Mouse (Mus musculus) megakaryocyte, embryonic 14.5 days (primary cell): Measurements from ENCODE around the gene Hivep3. TPM values are rescaled to one million over a fixed set of nuclear protein-coding genes. Genes with fewer than 3 reads are reported as not detected.

Experiments used
- H3K27me3 ChIP-seq: replicated peaks from 2 replicates; pipeline ENCODE3; 2012; ENCODE audit warnings: inconsistent platforms
- H3K36me3 ChIP-seq: replicated peaks from 2 replicates; pipeline ENCODE3; 2012; ENCODE audit warnings: low read length, inconsistent platforms, mixed read lengths
- H3K4me1 ChIP-seq: 2 replicates; pipeline ENCODE4 v1.6.1; 2012; ENCODE audit warnings: inconsistent platforms
- H3K4me3 ChIP-seq: replicated peaks from 2 replicates; pipeline ENCODE3; 2012; ENCODE audit warnings: moderate library complexity, mild to moderate bottlenecking, inconsistent platforms
- H3K9me3 ChIP-seq: 2 replicates; pipeline ENCODE4 v1.6.1; 2012; ENCODE audit warnings: inconsistent platforms
- FLI1 ChIP-seq: IDR thresholded peaks from 2 replicates; pipeline ENCODE4 v1.6.1; 2012; ENCODE audit warnings: low read length, inconsistent platforms, mixed read lengths
- GATA1 ChIP-seq: IDR thresholded peaks from 3 replicates; pipeline ENCODE4 v1.6.1; 2012; ENCODE audit warnings: mixed read lengths, low read length, inconsistent platforms, borderline replicate concordance
- polyA plus RNA-seq: library from polyadenylated mRNA; stranded (reverse); fragments of >175 nt; gene quantifications from 2 replicates; pipeline ENCODE4 v1.2.3, GENCODE M21; 2012; ENCODE audit warnings: low replicate concordance; ENCODE audit not compliant: insufficient read depth

Gene Hivep3
- polyA plus RNA-seq, 1 experiment, result 10.4 TPM

- no peak for TF ChIP-seq FLI1
- no peak for TF ChIP-seq GATA1
- Histone ChIP-seq H3K36me3 (peaks cover 5% of the 10 kb centered on the region), H3K27me3 (peaks cover 29% of the 10 kb centered on the region), H3K4me3 (no peak overlapping the region), H3K9me3 (no peaks in the 10 kb centered on the region), H3K4me1 (peaks cover 58% of the 10 kb centered on the region)
Observed at GRCm38 (mm10) chr4:119786307-119786706, 52.7 kb downstream of the Hivep3 start.

- H3K4me1 ChIP-seq, result peaks cover 56% of the 10 kb centered on the region
Observed at GRCm38 (mm10) chr4:119786721-119787120, 53.1 kb downstream of the Hivep3 start.

GRCm38 (mm10) chr4:119788746-119789145 is 55.2 kb downstream of the Hivep3 start:
- TF ChIP-seq GATA1 (no peak), FLI1 (no peak)
- Histone ChIP-seq H3K9me3 (no peaks in the 10 kb centered on the region), H3K4me3 (no peak overlapping the region), H3K4me1 (peaks cover 39% of the 10 kb centered on the region), H3K27me3 (peaks cover 35% of the 10 kb centered on the region), H3K36me3 (peaks cover 5% of the 10 kb centered on the region)

More at GRCm38 (mm10) chr4:119786721-119787120, 53.1 kb downstream of the Hivep3 start:
- TF ChIP-seq FLI1 (no peak), GATA1 (no peak)
- no peak overlapping the region for H3K4me3 ChIP-seq
- H3K36me3 ChIP-seq, result peaks cover 5% of the 10 kb centered on the region
- peaks cover 29% of the 10 kb centered on the region for H3K27me3 ChIP-seq
- H3K9me3 ChIP-seq, result no peaks in the 10 kb centered on the region

- peaks cover 29% of the 10 kb centered on the region for H3K27me3 ChIP-seq
- H3K4me3 ChIP-seq, result no peak overlapping the region
- H3K36me3 ChIP-seq, result peaks cover 4% of the 10 kb centered on the region
- H3K9me3 ChIP-seq, result no peaks in the 10 kb centered on the region
- TF ChIP-seq FLI1 (no peak), GATA1 (no peak)
- H3K4me1 ChIP-seq, result peaks cover 35% of the 10 kb centered on the region
Observed at GRCm38 (mm10) chr4:119789495-119790148, 56.0 kb downstream of the Hivep3 start.

DNA sequence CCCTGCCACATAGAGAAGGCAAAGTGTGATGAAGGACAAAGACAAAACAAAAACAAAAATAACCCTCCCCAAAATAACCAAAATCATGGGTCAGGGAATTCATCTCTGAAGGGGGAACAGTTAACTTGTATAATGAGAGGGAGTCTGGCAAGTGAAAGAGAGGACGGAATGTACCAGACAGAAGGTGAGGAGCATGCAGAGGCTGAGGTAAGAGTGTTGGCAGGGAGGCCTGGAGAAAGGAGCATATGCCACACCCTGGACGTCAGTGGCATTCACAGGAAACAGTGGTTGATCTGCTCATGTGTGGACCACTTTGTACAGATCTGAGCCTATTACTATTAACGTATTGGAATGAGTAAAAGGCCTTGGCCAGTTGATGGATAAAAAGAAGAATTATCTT is 65.3 kb downstream of the Hivep3 start:
- TF ChIP-seq FLI1, result no peak
- TF ChIP-seq GATA1, result no peak
- Histone ChIP-seq H3K27me3 (peaks cover 3% of the 10 kb centered on the region), H3K4me3 (no peak overlapping the region), H3K9me3 (no peaks in the 10 kb centered on the region), H3K36me3 (no peaks in the 10 kb centered on the region), H3K4me1 (peaks cover 19% of the 10 kb centered on the region)

- Histone ChIP-seq H3K36me3 (peaks cover 3% of the 10 kb centered on the region), H3K4me3 (no peak overlapping the region), H3K4me1 (peaks cover 67% of the 10 kb centered on the region), H3K9me3 (no peaks in the 10 kb centered on the region), H3K27me3 (no peaks in the 10 kb centered on the region)
- TF ChIP-seq GATA1, result no peak
- TF ChIP-seq FLI1, result no peak
Observed at GRCm38 (mm10) chr4:119806556-119806955, 73.0 kb downstream of the Hivep3 start.

GRCm38 (mm10) chr4:119807359-119807758 is 73.8 kb downstream of the Hivep3 start:
- H3K4me1 ChIP-seq, result peaks cover 75% of the 10 kb centered on the region

GRCm38 (mm10) chr4:119809245-119809644 is 75.7 kb downstream of the Hivep3 start:
- H3K36me3 ChIP-seq, result peaks cover 3% of the 10 kb centered on the region
- peak overlapping the region; percentile 5 for H3K4me3 ChIP-seq
- no peaks in the 10 kb centered on the region for H3K27me3 ChIP-seq
- peaks cover 92% of the 10 kb centered on the region for H3K4me1 ChIP-seq
- no peak for TF ChIP-seq GATA1
- no peak for TF ChIP-seq FLI1
- H3K9me3 ChIP-seq, result no peaks in the 10 kb centered on the region

More at GRCm38 (mm10) chr4:119807359-119807758, 73.8 kb downstream of the Hivep3 start:
- TF ChIP-seq GATA1 (no peak), FLI1 (no peak)
- Histone ChIP-seq H3K27me3 (no peaks in the 10 kb centered on the region), H3K4me3 (peak overlapping the region; percentile 34), H3K9me3 (no peaks in the 10 kb centered on the region), H3K36me3 (peaks cover 3% of the 10 kb centered on the region)

DNA sequence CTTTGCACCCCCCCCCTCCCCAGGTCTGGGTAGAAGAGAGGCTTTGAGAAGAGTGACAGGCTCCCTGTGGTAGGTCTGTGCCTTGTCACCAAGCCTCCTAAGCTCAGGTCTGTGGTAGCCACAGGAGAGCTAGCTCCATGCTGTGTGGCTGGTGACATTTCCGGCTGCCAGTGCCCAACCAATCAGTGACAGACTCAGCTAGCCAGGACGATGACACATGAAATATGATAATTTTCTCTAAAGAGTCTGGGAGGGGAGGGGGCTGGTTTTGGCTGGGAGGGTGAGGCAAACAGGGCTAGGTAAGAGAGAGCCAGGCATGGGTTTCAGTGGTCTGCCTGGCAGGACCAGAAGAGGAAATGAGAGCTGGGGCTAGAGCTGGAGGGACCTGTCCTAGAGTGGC is 79.2 kb downstream of the Hivep3 start:
- Histone ChIP-seq H3K36me3 (no peaks in the 10 kb centered on the region), H3K4me3 (peak overlapping the region; percentile 87), H3K4me1 (peaks cover 88% of the 10 kb centered on the region), H3K27me3 (peaks cover 3% of the 10 kb centered on the region), H3K9me3 (no peaks in the 10 kb centered on the region)
- no peak for TF ChIP-seq GATA1
- TF ChIP-seq FLI1, result 0 out of 2 replicates have a peak, but pooled peaks have one; percentile 41

DNA sequence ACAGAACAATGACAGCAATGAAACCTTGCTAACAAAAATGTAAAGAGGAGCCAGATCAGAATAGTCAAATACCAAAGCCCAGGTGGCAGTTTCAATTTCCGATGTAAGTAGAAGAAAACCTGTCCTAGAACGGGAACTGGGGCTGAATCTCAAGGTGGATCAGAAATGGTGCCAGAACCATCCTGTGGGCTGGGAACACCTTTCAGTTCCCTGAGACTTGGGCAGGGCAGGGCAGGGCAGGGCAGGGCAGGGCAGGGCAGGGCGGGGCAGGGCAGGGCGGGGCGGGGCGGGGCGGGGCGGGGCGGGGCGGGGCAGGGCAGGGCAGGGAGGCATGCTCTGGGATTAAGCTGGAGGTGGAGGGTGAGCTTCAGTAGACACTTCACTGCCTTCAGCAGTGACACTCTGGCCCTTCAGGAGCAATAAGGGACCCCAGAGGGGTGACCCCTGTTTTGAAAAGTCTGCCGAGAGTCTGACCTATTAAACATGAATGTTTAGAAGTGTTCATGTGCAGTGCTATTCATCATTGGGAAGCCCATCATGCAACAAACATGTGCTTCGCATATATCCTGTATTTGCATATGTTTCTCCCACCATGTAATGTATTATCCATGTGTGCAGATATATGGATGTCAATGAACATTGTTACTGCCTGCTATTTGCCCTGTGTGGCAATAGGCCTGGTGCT is 80.1 kb downstream of the Hivep3 start:
- H3K36me3 ChIP-seq, result no peaks in the 10 kb centered on the region
- TF ChIP-seq GATA1 (no peak), FLI1 (no peak)
- peaks cover 80% of the 10 kb centered on the region for H3K4me1 ChIP-seq
- H3K9me3 ChIP-seq, result no peaks in the 10 kb centered on the region
- peak overlapping the region; percentile 92 for H3K4me3 ChIP-seq
- H3K27me3 ChIP-seq, result peaks cover 3% of the 10 kb centered on the region
